Mouse (Mus musculus) heart, postnatal 36 days (tissue): Measurements from ENCODE around the gene Sptbn4. TPM values are rescaled to one million over a fixed set of nuclear protein-coding genes. Genes with fewer than 3 reads are reported as not detected.

Experiments used
- DNase-seq, 2 experiments: peaks; one replicate each; pipeline ENCODE4 v3.0.0; 2021 to 2022
- intact Hi-C: fragments of 180-260 bp; cut with DNase I; formaldehyde crosslinking; loops from one replicate; pipeline ENCODE4 v1.15.1; 2025
- total RNA-seq, 2 experiments: library from RNA; stranded (reverse); gene quantifications; 2 replicates each; pipeline ENCODE4 v1.2.3; 2021

The Sptbn4 gene
- total RNA-seq, 2 experiments from 2014 or later, result 0.22 to 0.41 TPM

DNA sequence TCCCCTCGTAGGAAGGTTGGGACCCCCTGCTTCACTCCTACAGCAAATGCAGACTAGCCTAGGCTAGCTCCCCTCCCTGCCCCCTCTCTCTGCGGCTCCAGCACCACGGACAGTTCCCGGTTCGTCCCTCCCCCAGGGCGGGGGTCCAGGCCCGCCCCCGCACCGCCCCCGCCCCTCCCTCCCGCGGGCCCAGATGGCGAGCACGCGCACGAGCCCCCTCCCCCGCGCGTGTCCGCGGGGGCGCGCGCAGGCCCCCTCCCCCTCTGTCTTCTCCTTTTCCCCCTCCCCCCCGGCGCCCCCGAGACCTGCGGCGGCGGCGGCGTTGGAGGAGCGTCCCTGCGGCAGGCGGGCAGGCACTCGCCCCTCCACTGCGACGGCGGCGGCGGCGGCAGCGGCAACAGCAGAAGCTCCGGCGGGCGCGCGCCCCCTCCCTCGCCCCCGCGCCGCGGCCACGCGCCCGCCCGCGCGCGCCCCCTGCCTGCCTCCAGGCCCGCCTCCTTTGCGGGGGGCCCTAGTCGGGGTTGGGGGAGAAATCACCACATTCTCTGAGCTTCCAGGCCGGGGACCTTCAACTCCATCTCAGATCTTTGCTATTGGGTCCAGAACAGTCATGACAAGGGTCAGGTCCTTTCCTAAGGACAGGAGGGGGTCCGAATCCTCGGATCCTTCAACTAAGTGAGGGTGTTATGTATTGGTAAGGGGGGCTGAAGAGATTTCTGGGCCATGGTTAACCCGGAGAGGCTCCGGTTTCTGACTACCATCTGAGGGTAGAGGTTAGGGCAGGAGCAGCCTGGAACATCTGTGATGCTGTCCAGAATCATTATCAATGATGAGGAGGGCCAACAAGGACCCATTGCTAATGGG, 51.1 kb downstream of the Sptbn4 start:
- intact Hi-C loops, result no loop called here
- DNase-seq, result peak in 1 of 2 experiments; percentile 19

DNA sequence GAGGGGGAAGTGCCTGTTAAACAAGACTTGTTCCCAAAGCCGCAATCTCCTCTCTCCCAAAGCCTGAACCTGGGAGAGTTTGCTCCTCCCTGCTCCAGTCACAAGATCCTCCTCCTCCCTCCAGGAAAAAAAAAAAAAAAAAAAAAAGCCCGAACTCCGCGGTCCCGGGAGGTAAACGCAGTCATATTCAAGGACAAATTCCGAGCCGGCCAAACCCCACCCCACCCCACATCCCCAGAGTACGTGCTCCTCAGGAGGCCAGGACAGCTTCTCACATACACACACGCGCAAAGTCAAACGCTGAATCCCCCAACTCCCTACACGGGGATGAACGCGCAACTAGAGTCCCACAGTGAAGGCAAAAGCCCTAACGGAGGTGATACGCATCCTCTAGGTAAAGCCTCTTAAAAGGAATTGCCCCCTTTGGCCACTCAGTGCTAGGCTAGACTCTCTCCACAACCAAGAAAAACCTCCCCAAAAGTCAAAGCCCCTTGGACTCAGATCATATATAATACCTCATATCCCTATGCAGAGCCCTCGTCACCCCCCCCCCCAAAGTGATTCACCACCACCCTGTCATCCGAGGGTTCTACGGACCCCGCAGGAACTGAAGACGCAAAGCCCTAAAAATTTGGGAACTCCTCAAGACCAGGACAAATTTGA, 51.8 kb downstream of the Sptbn4 start:
- intact Hi-C loops, result no loop called here
- no peak for DNase-seq

- intact Hi-C loops, result no loop called here
- DNase-seq, result no peak
Observed at GRCm38 (mm10) chr7:27391416-27391815, 56.1 kb downstream of the Sptbn4 start.

DNA sequence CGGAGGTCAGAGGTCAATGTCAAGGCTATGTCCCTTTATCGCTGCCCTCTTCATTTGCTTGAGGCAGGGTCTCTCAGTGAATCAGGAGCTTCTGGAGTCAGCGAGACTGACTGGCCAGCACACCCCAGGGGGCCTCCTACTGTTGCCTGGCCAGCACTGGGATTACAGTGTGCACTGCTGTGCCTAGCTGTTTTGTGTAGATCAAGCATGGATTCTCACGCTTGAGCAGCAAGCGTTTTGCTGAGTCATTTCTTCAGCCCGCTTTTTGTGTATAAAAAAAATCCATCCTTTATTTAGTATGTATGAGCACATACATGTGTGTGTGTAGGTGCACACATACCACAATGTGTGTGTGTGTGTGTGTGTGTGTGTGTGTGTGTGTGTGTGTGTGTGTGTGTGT, 58.3 kb downstream of the Sptbn4 start:
- intact Hi-C loops, result no loop called here
- no peak for DNase-seq

DNA sequence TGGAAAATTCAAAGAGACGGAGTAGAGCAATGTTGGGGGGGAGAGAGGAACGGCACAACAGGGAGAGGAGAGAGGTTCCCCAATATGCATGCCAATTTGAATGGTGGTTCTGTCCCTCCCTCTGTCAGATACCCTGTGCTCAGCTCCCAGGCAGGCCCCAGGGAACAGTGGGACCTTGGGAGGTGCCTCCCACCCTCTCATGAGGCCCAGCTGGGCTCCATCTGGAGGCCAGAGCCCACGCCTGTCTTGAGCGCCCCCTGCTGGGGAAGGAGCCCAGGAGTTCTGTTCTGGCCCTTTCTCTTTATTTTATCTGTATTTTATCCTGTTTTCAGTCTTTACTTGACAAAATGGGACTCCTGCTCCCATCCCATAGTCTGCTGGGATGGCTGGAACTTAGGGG, 62.8 kb downstream of the Sptbn4 start:
- DNase-seq, result peak; percentile 71 to 79
- intact Hi-C loops, result loop anchor here (1.0 to 2.0 kb wide), 2 partner anchors 48 to 82 kb away; no protein-coding TSS in a partner anchor

DNA sequence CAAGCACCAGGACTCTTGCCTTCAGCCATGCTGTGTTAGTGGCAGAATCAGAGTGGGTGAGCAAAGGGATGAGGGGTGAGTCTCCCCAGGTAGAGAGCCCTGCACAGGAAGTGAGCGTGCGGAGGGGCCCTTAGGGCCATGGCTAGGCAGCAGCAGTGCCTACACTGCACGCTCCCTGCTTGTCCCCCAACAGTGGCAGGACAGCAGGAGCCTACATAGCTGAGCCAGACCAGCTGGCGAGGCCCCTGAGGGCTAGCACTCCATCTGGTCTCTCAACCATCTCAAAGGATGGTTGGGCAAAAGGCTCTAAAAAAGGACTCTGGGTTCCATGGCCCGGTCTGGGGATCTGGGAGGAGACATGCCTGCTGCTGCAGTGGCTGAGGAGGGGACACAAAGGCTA, 63.4 kb downstream of the Sptbn4 start:
- intact Hi-C loops, result loop anchor here (1.0 to 2.0 kb wide), 2 partner anchors 48 to 81 kb away; no protein-coding TSS in a partner anchor
- no peak for DNase-seq

DNA sequence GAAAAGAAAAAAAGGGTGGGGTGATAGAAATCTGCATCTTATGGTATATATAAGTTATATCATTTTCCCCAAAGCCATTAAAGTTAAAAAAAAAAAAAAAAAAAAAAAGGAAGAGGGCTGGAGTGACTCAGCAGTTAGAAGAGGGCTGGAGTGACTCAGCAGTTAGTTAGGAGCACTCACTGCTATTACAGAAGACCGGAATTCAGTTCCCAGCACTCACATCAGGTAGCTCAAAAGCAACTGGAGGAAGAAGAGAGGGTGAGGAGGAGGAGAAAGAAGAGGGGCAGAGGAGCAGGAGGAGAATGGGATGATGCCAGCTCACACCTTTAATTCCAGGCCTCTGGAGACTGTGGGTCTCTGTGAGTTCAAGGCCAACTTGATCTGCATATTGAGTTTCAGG, 64.3 kb downstream of the Sptbn4 start:
- DNase-seq, result no peak

GRCm38 (mm10) chr7:27381560-27381959, 65.9 kb downstream of the Sptbn4 start:
- intact Hi-C loops, result no loop called here
- DNase-seq, result no peak

More for the DNA sequence above, 64.3 kb downstream of the Sptbn4 start:
- intact Hi-C loops, result no loop called here

- intact Hi-C loops, result no loop called here
- DNase-seq, result no peak
Observed at GRCm38 (mm10) chr7:27381009-27381408, 66.5 kb downstream of the Sptbn4 start.

- no peak for DNase-seq
- intact Hi-C loops, result no loop called here
Observed at GRCm38 (mm10) chr7:27379836-27380235, 67.7 kb downstream of the Sptbn4 start.

GRCm38 (mm10) chr7:27378431-27378830, 69.1 kb downstream of the Sptbn4 start:
- intact Hi-C loops, result no loop called here
- no peak for DNase-seq

DNA sequence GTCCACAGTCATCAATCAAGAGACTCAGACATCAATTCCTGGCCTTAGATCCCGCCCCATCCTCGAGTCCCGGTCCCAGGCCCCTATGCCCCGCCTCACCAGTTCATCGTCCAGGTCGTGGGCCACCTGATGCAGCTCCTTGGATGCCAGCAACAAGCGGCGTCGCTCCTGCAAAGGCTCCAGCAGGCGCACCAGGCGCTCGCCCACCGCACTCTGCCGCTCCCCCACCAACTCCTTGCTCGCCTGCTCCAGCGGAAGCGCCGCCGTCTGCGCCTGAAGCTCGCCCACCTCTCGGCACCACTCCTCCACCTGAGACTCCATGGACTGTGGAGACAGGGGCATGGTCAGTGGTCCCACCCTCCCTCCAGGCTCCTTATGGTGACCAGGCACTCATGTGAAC, 72.2 kb downstream of the Sptbn4 start:
- intact Hi-C loops, result no loop called here
- no peak for DNase-seq

GRCm38 (mm10) chr7:27371715-27372462, 75.6 kb downstream of the Sptbn4 start:
- intact Hi-C loops, result no loop called here

DNA sequence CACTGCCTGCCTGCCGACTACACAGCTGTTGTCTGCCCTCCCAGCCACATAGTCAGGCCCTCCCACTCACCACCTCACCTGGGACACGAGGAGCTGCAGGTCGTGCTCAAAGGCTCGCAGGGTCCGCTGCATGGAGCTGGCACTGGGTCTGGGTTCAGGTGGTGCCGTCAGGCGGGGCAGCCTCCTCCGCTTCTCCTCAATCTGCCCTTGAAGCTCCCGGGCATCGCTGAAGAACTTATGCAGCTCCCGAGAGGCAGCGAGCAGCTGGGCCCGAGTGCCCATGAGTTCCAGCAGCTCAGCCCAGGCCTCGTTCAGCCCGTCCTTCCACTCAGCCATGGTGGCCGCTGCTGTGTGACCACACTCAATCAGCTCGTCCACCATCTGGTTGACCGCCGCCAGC, 78.4 kb downstream of the Sptbn4 start:
- DNase-seq, result no peak
- intact Hi-C loops, result no loop called here

More at GRCm38 (mm10) chr7:27371715-27372462, 75.6 kb downstream of the Sptbn4 start:
- DNase-seq, result no peak

- intact Hi-C loops, result no loop called here
- DNase-seq, result no peak
Observed at GRCm38 (mm10) chr7:27367976-27368375, 79.5 kb downstream of the Sptbn4 start.

DNA sequence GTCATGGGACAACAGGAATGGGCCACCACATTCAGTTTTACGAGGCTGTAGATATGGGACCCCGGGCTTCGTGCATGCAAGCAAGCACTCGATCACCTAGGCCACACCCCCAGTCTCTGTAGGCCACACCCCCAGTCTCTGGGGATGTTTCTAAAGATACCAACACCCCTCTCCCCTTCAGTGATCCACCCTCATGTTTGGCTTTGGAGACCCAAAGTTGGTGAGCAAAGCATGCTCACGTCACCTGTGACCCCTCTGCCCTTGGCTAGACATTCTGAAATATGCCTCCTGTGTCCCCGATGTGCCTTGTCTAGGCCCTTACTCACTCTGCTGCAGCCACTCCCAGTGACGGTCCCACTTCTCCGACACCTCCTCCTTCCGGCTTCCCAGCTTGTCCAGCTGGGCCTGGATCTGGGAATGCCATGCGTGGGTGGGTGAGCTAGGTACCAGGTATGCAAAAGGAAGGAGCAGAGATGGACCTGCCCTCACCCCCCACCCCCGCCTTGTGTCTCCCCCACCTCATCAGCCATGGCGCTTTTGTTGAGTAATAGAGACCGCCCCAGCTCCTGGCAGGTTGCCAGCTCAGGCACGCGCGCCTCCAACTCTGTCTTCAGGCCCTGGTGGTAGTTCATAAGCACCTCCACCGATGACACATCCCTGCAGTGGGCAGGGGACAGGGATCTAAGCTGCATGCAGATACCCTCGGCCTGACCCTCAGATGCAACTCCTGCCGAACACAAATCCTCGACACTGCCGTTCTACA, 81.2 kb downstream of the Sptbn4 start:
- intact Hi-C loops, result no loop called here
- DNase-seq, result no peak

- no peak for DNase-seq
- intact Hi-C loops, result no loop called here
Observed at GRCm38 (mm10) chr7:27364379-27364778, 83.1 kb downstream of the Sptbn4 start.

- DNase-seq, result peak; percentile 96 to 97
- intact Hi-C loops, result no loop called here
Observed at GRCm38 (mm10) chr7:27361283-27361946, 86.1 kb downstream of the Sptbn4 start.

- intact Hi-C loops, result no loop called here
- no peak for DNase-seq
Observed at GRCm38 (mm10) chr7:27360749-27361148, 86.7 kb downstream of the Sptbn4 start.
